Mouse (Mus musculus) liver, embryonic 14.5 days (tissue): Measurements from ENCODE around the gene Shprh. TPM values are rescaled to one million over a fixed set of nuclear protein-coding genes. Genes with fewer than 3 reads are reported as not detected.
"Not testable (repeated sequence)": the region's sequence is repeated elsewhere in the genome, so short reads cannot be mapped to it uniquely, and the experiment has no call there.

Experiments
- ATAC-seq: fragments of 200-750 bp; cut with Nextera tagmentation; 2 replicates; pipeline ENCODE4 v1.8.0; 2017; ENCODE audit warnings: moderate number of reproducible peaks, mild to moderate bottlenecking, moderate library complexity; ENCODE audit not compliant: insufficient read depth
- DNase-seq, 3 experiments: peaks; one replicate each; pipeline ENCODE4 v3.0.0-alpha.2; 2012 to 2013; ENCODE audit warnings: low read depth in 3 of 3, low spot score in 3 of 3
- H3K27ac ChIP-seq: fragments of 300-500 bp; sonication (generic); 2 replicates; pipeline ENCODE4 v1.5.1; 2014; ENCODE audit warnings: moderate library complexity, mild to moderate bottlenecking, control low read depth, inconsistent platforms
- H3K27me3 ChIP-seq: fragments of 300-500 bp; sonication (generic); 2 replicates; pipeline ENCODE4 v1.6.1; 2014; ENCODE audit warnings: mild to moderate bottlenecking, low read length, moderate library complexity; ENCODE audit not compliant: control insufficient read depth, insufficient read depth
- H3K36me3 ChIP-seq: fragments of 300-500 bp; sonication (generic); replicated peaks from 2 replicates; pipeline ENCODE4 v1.6.1; 2014; ENCODE audit warnings: low read depth; ENCODE audit not compliant: control insufficient read depth, insufficient read depth
- H3K4me1 ChIP-seq, 2 experiments: fragments of 200-500 bp in 1 of 2; fragments of 300-500 bp in 1 of 2; sonication (generic) in 1 of 2; replicated peaks; 2 replicates each; pipeline ENCODE4 v1.6.1; 2012 to 2014; ENCODE audit warnings: antibody characterized with exemption in 1 of 2, inconsistent platforms in 1 of 2, low read length in 1 of 2; ENCODE audit not compliant: control insufficient read depth in 2 of 2, insufficient read depth in 2 of 2
- H3K4me2 ChIP-seq: fragments of 300-500 bp; sonication (generic); 2 replicates; pipeline ENCODE4 v1.6.1; 2014; ENCODE audit warnings: low read depth, mild to moderate bottlenecking, control low read depth, moderate library complexity
- H3K4me3 ChIP-seq, 2 experiments: fragments of 200-500 bp in 1 of 2; fragments of 300-500 bp in 1 of 2; sonication (generic) in 1 of 2; 2 replicates each; pipeline ENCODE4 v1.5.1; 2012 to 2014; ENCODE audit warnings: low read depth in 2 of 2, low read length in 2 of 2, mild to moderate bottlenecking in 2 of 2, control low read depth in 1 of 2, inconsistent platforms in 1 of 2, moderate library complexity in 1 of 2; ENCODE audit not compliant: insufficient read depth in 1 of 2
- H3K9ac ChIP-seq: fragments of 300-500 bp; sonication (generic); replicated peaks from 2 replicates; pipeline ENCODE4 v1.6.1; 2014; ENCODE audit warnings: mild to moderate bottlenecking, control low read depth, moderate library complexity
- H3K9me3 ChIP-seq: fragments of 300-500 bp; sonication (generic); 2 replicates; pipeline ENCODE4 v1.6.1; 2016; ENCODE audit warnings: low read length, mixed read lengths; ENCODE audit not compliant: control insufficient read depth
- CTCF ChIP-seq: IDR thresholded peaks from 2 replicates; pipeline ENCODE4 v1.5.1; 2016; ENCODE audit warnings: antibody characterized with exemption, low read depth, control low read depth
- EP300 ChIP-seq: IDR thresholded peaks from 2 replicates; pipeline ENCODE4 v1.6.1; 2016; ENCODE audit warnings: antibody characterized with exemption, low read depth
- WGBS: fragments of 180-500 bp; shearing (Covaris S2); extraction: QIAGEN DNeasy Blood & Tissue Kit; methylation state at CpG from one replicate; pipeline ENCODE4 v1.1.7; 2014; ENCODE audit not compliant: insufficient replicate concordance; 5-methylcytosine and 5-hydroxymethylcytosine counted together
- polyA plus RNA-seq, 2 experiments: library from polyadenylated mRNA; depleted of rRNA in 1 of 2; stranded (reverse) in 1 of 2; unstranded in 1 of 2; fragments of >200 nt; fragmentation: Nextera tagmentation in 1 of 2; extraction: Ambion mirVana in 1 of 2; gene quantifications; 2 replicates each; pipeline versions ENCODE4 v1.2.1 to v1.2.3; 2012 to 2014

Shprh gene
- polyA plus RNA-seq, 2 experiments = 2.6 to 4.2 TPM

DNA sequence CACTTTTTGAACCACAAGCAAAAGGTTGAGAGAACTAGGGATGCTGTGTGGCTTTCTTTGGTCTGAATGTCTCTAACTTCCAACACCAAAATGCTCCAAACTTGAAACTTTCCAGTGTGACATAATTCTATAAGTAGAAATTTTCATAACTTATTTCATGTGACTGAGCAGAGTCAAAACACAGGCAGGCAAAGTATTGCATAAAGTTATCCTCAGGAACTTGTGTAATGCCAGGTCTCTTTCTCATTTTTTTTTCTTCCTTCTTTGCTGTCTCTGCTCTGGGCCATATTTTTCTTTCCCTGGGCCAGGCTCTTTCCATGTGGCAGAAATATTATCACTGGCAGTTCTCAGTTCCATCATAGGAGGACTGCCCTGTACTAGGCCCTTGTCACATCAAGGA is 110.9 kb downstream of the Shprh start:
- no peak for TF ChIP-seq CTCF
- TF ChIP-seq EP300 = no peak
- ATAC-seq = no peak
- Histone ChIP-seq H3K36me3 (no peaks in the 10 kb centered on the region), H3K27ac (no peak overlapping the region), H3K27me3 (no peaks in the 10 kb centered on the region), H3K9ac (no peak overlapping the region), H3K4me2 (no peak overlapping the region), H3K4me3 (no peak overlapping the region), H3K9me3 (no peaks in the 10 kb centered on the region), H3K4me1 (no peaks in the 10 kb centered on the region)
- no peak for DNase-seq

DNA sequence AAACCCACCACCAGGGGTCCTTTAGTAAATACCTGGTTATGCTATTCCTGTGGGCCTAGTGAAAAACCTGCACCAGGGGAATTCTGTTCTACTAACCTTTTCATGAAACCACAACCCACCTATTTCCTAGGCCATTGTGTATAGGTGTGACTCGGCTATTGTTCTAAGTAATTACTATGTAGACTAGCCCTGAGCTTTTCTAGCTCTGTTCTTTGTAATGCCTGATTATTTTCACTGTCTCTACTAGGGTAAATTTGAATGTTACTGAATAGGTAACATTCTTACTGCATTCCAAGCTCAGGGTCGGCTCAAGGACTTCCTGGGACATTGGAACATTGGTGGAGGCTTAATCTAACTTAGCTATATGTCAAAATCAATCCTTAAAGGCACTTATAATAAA is 113.1 kb downstream of the Shprh start:
- not testable (repeated sequence) for H3K27me3 ChIP-seq, H3K4me2 ChIP-seq, H3K9me3 ChIP-seq, DNase-seq, H3K27ac ChIP-seq, ATAC-seq, H3K9ac ChIP-seq, H3K36me3 ChIP-seq, H3K4me1 ChIP-seq, H3K4me3 ChIP-seq
- WGBS = 54% methylated on average over 2 of the region's 2 CpGs

DNA sequence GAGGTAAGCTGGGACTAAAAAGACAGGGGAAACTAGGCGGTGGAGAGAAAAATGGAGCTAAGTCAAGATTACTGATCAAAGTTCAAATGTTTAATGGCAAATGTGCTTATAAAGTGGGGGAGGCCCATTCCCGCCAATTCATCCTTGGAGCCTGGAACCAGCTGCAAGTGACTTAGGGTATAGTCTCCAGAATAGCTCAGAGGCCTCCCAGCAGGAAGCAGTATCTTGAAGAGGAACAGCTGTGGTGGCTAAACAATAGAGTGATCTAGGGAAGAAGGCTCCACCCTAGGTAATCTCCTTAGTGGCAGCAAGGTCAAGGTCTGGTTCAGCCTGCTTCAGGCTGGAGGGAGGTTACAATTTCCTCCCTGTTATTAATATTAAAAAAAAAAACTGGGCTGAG is 114.6 kb downstream of the Shprh start:
- H3K9ac ChIP-seq, H3K27me3 ChIP-seq, H3K36me3 ChIP-seq, H3K9me3 ChIP-seq, H3K4me1 ChIP-seq, H3K4me2 ChIP-seq, ATAC-seq, H3K27ac ChIP-seq, DNase-seq, H3K4me3 ChIP-seq: not testable (repeated sequence)
- WGBS = 64% methylated on average over 2 of the region's 2 CpGs

Other genes starting within 250 kb of the Shprh start
- 0.02 TPM in 1 of 2 replicates, not detected in the other for gene Grm1, start 67.1 kb upstream of the Shprh start, polyA plus RNA-seq (2012; rRNA removed)
- gene Grm1, start 67.1 kb upstream of the Shprh start, polyA plus RNA-seq (2014; fragmentation: Nextera tagmentation; extraction: Ambion mirVana) = not detected in 2 replicates
- 8.0 and 12.3 TPM in 2 replicates for gene Fbxo30, start 131.9 kb downstream of the Shprh start, polyA plus RNA-seq (2012; rRNA removed)
- 38.4 and 40.9 TPM in 2 replicates for gene Fbxo30, start 131.9 kb downstream of the Shprh start, polyA plus RNA-seq (2014; fragmentation: Nextera tagmentation; extraction: Ambion mirVana)
- gene Epm2a, start 194.0 kb downstream of the Shprh start, polyA plus RNA-seq (2012; rRNA removed) = 0.22 and 0.26 TPM in 2 replicates
- 0.05 and 0.16 TPM in 2 replicates for gene Epm2a, start 194.0 kb downstream of the Shprh start, polyA plus RNA-seq (2014; fragmentation: Nextera tagmentation; extraction: Ambion mirVana)